Mouse (Mus musculus) heart, embryonic 13.5 days (tissue): ENCODE data around the gene Gsdme. TPM values are rescaled to one million over a fixed set of nuclear protein-coding genes. Genes with fewer than 3 reads are reported as not detected.

Source experiments
- ATAC-seq: fragments of 200-750 bp; cut with Nextera tagmentation; 2 replicates; pipeline ENCODE4 v1.8.0; 2017; ENCODE audit warnings: moderate TSS enrichment; ENCODE audit not compliant: insufficient number of reproducible peaks, low FRiP score, low TSS enrichment; ENCODE audit errors: extremely low read depth
- H3K27ac ChIP-seq: fragments of 300-500 bp; sonication (generic); replicated peaks from 2 replicates; pipeline ENCODE4 v1.5.1; 2015; ENCODE audit warnings: moderate library complexity, mild to moderate bottlenecking, inconsistent platforms
- H3K27me3 ChIP-seq: fragments of 300-500 bp; sonication (generic); replicated peaks from 2 replicates; pipeline ENCODE4 v1.6.1; 2015; ENCODE audit warnings: mild to moderate bottlenecking, inconsistent platforms
- H3K36me3 ChIP-seq: fragments of 300-500 bp; sonication (generic); 2 replicates; pipeline ENCODE4 v1.6.1; 2015; ENCODE audit warnings: mild to moderate bottlenecking, inconsistent platforms
- H3K4me1 ChIP-seq: fragments of 300-500 bp; sonication (generic); 2 replicates; pipeline ENCODE4 v1.6.1; 2015; ENCODE audit warnings: inconsistent platforms
- H3K4me2 ChIP-seq: fragments of 300-500 bp; sonication (generic); 2 replicates; pipeline ENCODE4 v1.6.1; 2015; ENCODE audit warnings: inconsistent platforms, mild to moderate bottlenecking, moderate library complexity
- H3K4me3 ChIP-seq: fragments of 300-500 bp; sonication (generic); 2 replicates; pipeline ENCODE4 v1.5.1; 2015; ENCODE audit warnings: moderate library complexity, mild to moderate bottlenecking, inconsistent platforms
- H3K9ac ChIP-seq: fragments of 300-500 bp; sonication (generic); 2 replicates; pipeline ENCODE4 v1.6.1; 2015; ENCODE audit warnings: inconsistent platforms, mild to moderate bottlenecking, moderate library complexity
- H3K9me3 ChIP-seq: fragments of 300-500 bp; sonication (generic); 2 replicates; pipeline ENCODE4 v1.6.1; 2016; ENCODE audit warnings: inconsistent platforms
- WGBS: fragments of 180-500 bp; shearing (Covaris S2); methylation state at CpG from one replicate; pipeline ENCODE4 v1.1.7; 2015; ENCODE audit warnings: mixed read lengths; 5-methylcytosine and 5-hydroxymethylcytosine counted together
- polyA plus RNA-seq: library from polyadenylated mRNA; unstranded; fragments of >200 nt; fragmentation: Nextera tagmentation; extraction: Ambion mirVana; gene quantifications from 2 replicates; pipeline ENCODE4 v1.2.1, GENCODE M21; 2015

Gene Gsdme
- polyA plus RNA-seq, 1 experiment from 2014 or later = 32.9 TPM

DNA sequence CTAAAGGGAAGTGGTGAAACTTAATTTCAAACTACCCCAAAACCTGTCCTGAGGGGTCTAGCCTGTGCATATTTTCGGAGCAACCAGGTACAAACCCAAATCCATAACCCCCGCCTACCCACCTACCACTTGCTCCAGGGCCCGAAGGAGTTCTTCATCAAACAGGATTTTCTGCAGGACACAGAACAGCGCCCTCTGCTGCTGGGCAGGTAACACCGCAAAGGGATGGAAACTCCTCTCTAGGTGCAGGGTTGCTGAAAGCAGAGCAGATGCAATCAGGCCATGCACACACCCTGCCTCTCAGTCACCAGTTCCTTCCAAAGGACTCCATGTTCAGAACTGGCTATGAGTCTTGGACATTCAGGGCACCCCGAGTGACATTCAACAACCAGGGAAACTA, 42.8 kb downstream of the Gsdme start:
- no peaks in the 10 kb centered on the region for H3K9me3 ChIP-seq
- H3K4me1 ChIP-seq = peaks cover 16% of the 10 kb centered on the region; the same call in 1 of the 2 replicates
- no peaks in the 10 kb centered on the region for H3K36me3 ChIP-seq
- H3K27ac ChIP-seq = no peak overlapping the region
- WGBS = 45% methylated on average over 6 of the region's 6 CpGs
- H3K27me3 ChIP-seq = no peaks in the 10 kb centered on the region
- no peak overlapping the region for H3K9ac ChIP-seq
- no peak for ATAC-seq
- no peak overlapping the region for H3K4me2 ChIP-seq
- H3K4me3 ChIP-seq = no peak overlapping the region

DNA sequence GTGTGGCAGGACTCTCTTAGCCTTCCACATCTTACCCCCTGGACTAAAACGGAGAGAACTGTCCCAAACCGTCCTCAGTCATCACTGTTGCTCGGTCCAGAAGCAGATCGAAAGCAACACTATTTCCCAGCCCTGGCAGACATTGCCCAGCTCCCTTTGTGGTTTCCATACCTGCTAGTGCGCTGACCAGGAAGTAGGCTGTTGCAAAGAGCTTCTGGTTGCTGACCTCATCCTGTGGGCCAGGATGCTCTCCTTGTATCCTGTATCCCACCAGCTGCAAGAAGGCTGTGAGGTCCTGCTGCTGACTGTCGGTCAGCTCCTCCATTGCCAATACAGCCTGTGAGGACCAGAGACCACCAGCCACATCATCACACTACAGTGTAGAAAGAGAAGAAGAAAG, 44.6 kb downstream of the Gsdme start:
- Histone ChIP-seq H3K4me2 (no peak overlapping the region), H3K27me3 (no peaks in the 10 kb centered on the region), H3K27ac (no peak overlapping the region), H3K36me3 (no peaks in the 10 kb centered on the region), H3K9ac (no peak overlapping the region), H3K9me3 (no peaks in the 10 kb centered on the region), H3K4me1 (peaks cover 25% of the 10 kb centered on the region), H3K4me3 (no peak overlapping the region)
- 72% methylated on average over 6 of the region's 6 CpGs for whole genome bisulfite sequencing
- no peak for ATAC-seq

DNA sequence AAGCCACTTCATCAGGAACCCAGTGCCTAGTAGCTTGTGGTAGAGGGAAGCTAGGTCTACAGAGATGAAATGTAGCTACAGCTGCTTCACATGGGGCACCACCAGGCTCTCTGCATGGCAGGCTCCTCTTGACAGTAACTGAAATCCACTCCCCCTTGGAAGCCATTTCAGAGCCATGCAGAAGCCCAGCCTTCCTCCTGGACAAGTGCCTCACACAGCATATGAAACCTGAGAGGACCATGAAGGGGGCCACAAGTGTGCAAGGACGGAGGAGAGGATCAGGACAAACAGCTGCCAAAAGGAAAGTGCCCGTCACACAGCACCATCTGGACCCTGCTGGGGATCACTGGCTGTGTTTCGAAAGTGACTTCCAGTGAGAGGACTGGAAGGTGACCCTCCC, 45.0 kb downstream of the Gsdme start:
- no peaks in the 10 kb centered on the region for H3K36me3 ChIP-seq
- no peak overlapping the region for H3K9ac ChIP-seq
- no peaks in the 10 kb centered on the region for H3K27me3 ChIP-seq
- no peak for ATAC-seq
- H3K4me1 ChIP-seq = peaks cover 25% of the 10 kb centered on the region
- WGBS = 45% methylated on average over 3 of the region's 3 CpGs
- no peak overlapping the region for H3K27ac ChIP-seq
- no peaks in the 10 kb centered on the region for H3K9me3 ChIP-seq
- no peak overlapping the region for H3K4me3 ChIP-seq
- no peak overlapping the region for H3K4me2 ChIP-seq

DNA sequence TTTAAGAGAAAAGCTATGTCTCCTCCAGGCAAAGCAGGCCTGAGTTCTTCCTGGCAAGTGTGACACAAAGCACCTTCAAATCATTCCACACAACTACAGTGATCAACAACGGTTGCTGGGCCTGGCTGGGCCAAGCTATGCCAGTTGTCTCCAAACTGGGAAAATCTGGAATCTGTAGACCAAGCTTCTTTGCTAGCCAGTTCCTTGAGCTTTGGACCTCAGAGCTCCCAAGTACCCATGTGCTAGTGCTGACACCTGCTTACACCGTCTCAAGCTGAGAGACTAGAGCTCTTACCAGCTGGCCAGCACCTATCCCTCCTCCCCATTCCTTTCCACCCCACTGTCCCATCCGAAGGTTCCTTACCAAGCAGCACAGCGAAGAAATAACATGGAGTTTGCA, 47.7 kb downstream of the Gsdme start:
- no peak for ATAC-seq
- Histone ChIP-seq H3K4me2 (no peak overlapping the region), H3K27me3 (no peaks in the 10 kb centered on the region), H3K9ac (no peak overlapping the region), H3K9me3 (no peaks in the 10 kb centered on the region), H3K4me3 (no peak overlapping the region), H3K4me1 (peaks cover 16% of the 10 kb centered on the region), H3K36me3 (no peaks in the 10 kb centered on the region), H3K27ac (no peak overlapping the region)
- WGBS = 79% methylated on average over 4 of the region's 4 CpGs

DNA sequence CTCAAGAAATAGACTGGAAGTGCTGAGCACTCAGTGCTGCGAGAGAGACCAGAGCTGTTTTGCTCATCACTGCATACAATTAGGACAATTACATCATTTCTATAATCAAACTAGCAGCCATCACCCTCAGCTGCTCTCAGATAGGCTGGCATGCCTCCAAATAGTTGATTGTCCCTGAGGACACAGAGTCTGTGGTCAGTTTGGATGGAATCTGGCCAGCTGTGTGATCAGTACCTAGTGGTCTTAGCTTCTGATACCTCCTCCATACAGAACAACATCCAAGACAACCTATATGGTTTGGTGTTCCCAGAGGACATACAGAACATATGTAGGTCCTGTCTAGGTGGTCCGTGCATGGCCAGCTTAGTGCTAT, 48.3 kb downstream of the Gsdme start:
- H3K27ac ChIP-seq = no peak overlapping the region
- H3K4me3 ChIP-seq = no peak overlapping the region
- H3K9me3 ChIP-seq = no peaks in the 10 kb centered on the region
- no peaks in the 10 kb centered on the region for H3K36me3 ChIP-seq
- no peak for ATAC-seq
- no peak overlapping the region for H3K4me2 ChIP-seq
- 71% methylated on average over 2 of the region's 2 CpGs for WGBS
- H3K9ac ChIP-seq = no peak overlapping the region
- peaks cover 16% of the 10 kb centered on the region for H3K4me1 ChIP-seq
- no peaks in the 10 kb centered on the region for H3K27me3 ChIP-seq

DNA sequence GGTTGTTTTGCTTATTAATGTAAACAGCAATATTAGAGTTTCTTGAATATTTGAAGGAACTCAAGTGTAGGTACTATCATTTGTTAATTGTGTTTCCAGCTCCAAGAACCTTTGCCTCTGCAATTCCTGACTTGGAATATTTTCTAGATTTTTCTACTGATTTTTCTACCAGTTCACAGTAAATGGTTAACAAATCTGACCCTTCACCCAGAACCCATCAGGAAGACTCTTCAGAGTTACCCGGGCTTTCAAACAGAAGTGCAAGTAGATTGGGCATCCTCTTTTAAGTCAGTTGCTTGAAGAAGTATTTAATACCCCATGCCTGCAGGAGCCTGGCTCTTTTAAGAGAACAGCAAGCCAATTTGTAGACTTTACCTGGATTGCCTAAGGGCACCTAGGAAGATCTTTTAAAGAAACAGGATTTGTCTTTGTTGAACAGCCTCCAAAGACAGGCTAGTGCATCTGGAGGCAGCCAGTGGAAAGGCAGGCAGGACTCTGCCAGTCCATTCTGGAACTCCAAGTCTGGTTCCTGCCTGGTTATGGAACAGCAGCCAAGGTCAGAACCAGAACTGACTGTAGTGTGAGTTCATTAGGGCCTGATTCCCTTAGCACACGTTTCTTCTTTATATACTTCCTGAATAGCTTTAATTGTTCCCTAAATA, 48.8 kb downstream of the Gsdme start:
- no peaks in the 10 kb centered on the region for H3K9me3 ChIP-seq
- peaks cover 16% of the 10 kb centered on the region for H3K4me1 ChIP-seq
- no peak overlapping the region for H3K4me3 ChIP-seq
- ATAC-seq = no peak
- no peak overlapping the region for H3K4me2 ChIP-seq
- WGBS = 55% methylated on average over 2 of the region's 2 CpGs
- H3K36me3 ChIP-seq = no peaks in the 10 kb centered on the region
- no peak overlapping the region for H3K9ac ChIP-seq
- no peak overlapping the region for H3K27ac ChIP-seq
- H3K27me3 ChIP-seq = no peaks in the 10 kb centered on the region

DNA sequence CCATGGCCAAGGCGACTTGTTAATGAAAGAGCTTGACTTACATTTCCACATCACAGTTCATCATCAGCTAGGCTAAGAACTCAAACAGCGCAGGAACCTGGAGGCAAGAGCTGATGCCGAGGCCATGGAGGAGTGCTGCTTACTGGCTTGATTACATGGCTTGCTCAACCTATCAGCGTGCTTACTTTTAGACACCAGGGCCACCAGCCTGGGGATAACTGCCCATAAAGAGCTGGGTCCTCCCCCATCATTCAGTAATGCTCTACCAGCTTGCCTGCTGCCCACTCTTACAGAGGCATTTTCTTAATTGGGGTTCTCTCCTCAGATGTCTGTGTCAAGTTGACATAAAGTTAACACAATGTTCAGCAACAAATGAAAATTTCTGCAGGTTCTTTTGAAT, 58.6 kb downstream of the Gsdme start:
- Histone ChIP-seq H3K9ac (no peak overlapping the region), H3K27me3 (no peaks in the 10 kb centered on the region), H3K27ac (no peak overlapping the region), H3K4me3 (no peak overlapping the region), H3K36me3 (peaks cover 9% of the 10 kb centered on the region; the same call in 1 of the 2 replicates), H3K4me2 (no peak overlapping the region), H3K9me3 (no peaks in the 10 kb centered on the region), H3K4me1 (no peaks in the 10 kb centered on the region)
- ATAC-seq = no peak
- WGBS = 92% methylated on average over 4 of the region's 4 CpGs

DNA sequence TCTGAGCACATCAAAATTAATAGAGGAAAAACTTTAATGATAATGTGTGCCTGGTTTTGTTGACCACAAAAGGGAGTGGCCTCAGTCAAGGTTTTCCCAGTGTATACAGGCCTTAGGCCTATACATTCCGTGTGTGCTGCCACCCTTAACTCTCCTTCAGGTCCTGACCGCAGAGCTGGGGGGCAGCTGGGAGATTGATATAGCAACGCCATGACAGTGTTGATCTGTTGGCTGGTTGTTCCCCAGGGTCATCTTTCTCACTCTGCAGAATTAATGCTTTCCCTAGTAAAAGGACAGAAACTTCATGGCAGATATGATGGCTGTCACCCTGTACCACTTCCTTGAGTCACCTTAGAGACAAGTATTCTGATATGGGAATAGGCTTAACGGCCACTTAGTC, 59.3 kb downstream of the Gsdme start:
- Histone ChIP-seq H3K4me2 (no peak overlapping the region), H3K4me3 (no peak overlapping the region), H3K9me3 (no peaks in the 10 kb centered on the region), H3K36me3 (peaks cover 9% of the 10 kb centered on the region; the same call in 1 of the 2 replicates), H3K27ac (no peak overlapping the region), H3K27me3 (no peaks in the 10 kb centered on the region), H3K9ac (no peak overlapping the region), H3K4me1 (no peaks in the 10 kb centered on the region)
- no peak for ATAC-seq
- 89% methylated on average over 4 of the region's 4 CpGs for WGBS

DNA sequence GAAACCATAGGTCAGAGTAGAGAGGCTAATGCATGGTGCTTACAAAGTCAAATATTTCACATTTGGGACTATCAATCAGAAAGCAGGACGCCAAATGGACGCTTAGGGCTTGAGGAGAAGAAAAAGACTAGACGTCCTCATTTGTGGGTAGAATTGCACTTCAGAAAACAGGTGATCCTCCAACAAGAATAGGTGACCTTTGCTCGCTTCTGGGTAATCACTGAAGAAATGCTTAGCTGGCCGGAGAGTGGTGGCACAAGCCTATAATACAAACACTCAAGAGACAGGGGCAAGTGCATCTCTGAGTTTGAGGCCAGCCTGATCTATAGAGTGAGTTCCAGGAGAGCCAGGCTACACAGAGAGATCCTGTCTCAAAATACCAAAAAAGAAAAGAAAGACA, 69.8 kb downstream of the Gsdme start:
- Histone ChIP-seq H3K36me3 (peaks cover 44% of the 10 kb centered on the region), H3K4me1 (peaks cover 26% of the 10 kb centered on the region), H3K9me3 (no peaks in the 10 kb centered on the region), H3K4me2 (no peak overlapping the region), H3K27me3 (no peaks in the 10 kb centered on the region), H3K4me3 (no peak overlapping the region), H3K27ac (no peak overlapping the region), H3K9ac (no peak overlapping the region)
- ATAC-seq = no peak
- 87% methylated on average over 5 of the region's 5 CpGs for WGBS

DNA sequence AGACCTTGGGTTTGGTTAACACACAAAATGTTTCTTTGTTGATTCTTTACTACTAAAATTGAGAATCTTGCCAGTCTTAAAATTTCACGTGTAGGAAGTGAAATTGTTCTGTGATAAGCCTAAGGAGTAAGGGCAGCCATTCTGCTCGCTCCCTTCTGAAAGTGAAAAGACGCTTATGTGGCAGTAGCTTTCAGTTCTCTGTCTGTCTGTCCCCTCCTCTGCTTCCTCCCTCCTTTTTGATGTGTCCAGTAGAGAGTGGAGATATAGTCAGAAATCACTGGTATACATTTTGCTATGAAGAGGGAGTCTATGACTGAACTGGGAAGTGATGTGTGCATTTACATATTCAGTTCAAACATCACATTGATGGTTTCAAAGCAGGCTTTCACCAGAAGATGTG, 70.8 kb downstream of the Gsdme start:
- Histone ChIP-seq H3K4me3 (no peak overlapping the region), H3K27ac (no peak overlapping the region), H3K4me2 (no peak overlapping the region), H3K4me1 (peaks cover 36% of the 10 kb centered on the region), H3K9me3 (no peaks in the 10 kb centered on the region), H3K27me3 (no peaks in the 10 kb centered on the region), H3K36me3 (peaks cover 37% of the 10 kb centered on the region), H3K9ac (no peak overlapping the region)
- no peak for ATAC-seq
- WGBS = 66% methylated on average over 3 of the region's 3 CpGs

DNA sequence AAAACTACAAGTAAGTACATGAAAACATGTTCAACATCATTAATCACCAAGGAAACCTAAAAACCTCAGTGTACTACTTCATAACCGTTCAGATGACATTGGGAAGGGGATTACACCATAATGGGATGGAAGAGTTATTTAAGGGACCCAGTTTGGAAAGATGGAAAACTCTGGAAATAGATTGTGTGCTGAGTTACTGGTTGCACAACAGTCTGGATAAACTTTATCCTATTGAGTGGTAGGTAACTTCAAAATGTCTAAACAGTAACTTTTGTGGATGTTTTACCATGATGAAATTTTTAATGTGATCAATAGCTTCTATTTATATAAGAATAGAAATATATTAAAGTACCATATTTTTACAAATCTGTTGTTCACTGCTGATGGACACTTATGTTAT, 71.5 kb downstream of the Gsdme start:
- Histone ChIP-seq H3K9ac (no peak overlapping the region), H3K4me3 (no peak overlapping the region), H3K27me3 (no peaks in the 10 kb centered on the region), H3K27ac (no peak overlapping the region), H3K36me3 (peaks cover 30% of the 10 kb centered on the region), H3K9me3 (no peaks in the 10 kb centered on the region), H3K4me2 (no peak overlapping the region), H3K4me1 (peaks cover 42% of the 10 kb centered on the region)
- no peak for ATAC-seq
- 74% methylated on average over 1 of the region's 1 CpGs for WGBS

DNA sequence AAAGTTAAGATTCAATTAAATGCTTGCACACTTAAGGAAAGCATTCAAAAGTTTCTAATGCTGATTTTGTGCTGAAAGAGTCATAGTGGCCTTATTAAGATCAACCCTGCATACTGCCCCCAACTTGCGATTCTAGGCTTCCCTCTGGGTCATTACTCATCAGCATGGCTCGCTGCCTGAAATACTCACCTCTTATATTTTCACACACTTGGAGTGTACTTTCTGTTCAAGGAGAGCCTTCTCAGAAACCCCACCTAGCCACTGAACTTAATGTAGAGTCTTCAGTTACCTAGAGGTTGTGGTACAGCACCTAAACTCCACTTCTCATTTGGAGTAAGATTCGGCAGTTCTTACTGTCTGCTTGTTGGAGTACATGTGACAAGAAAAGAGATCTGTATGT, 72.1 kb downstream of the Gsdme start:
- Histone ChIP-seq H3K9ac (no peak overlapping the region), H3K4me1 (peaks cover 43% of the 10 kb centered on the region), H3K4me3 (no peak overlapping the region), H3K27me3 (no peaks in the 10 kb centered on the region), H3K9me3 (no peaks in the 10 kb centered on the region), H3K4me2 (no peak overlapping the region), H3K36me3 (peaks cover 29% of the 10 kb centered on the region), H3K27ac (no peak overlapping the region)
- 89% methylated on average over 3 of the region's 3 CpGs for WGBS
- no peak for ATAC-seq
